Mouse (Mus musculus): Measurements from ENCODE around the gene Slc43a1. TPM values are rescaled to one million over a fixed set of nuclear protein-coding genes. Genes with fewer than 3 reads are reported as not detected.

Gene Slc43a1
- polyA plus RNA-seq, 1 experiment from 2014 or later: 2.4 TPM

DNA sequence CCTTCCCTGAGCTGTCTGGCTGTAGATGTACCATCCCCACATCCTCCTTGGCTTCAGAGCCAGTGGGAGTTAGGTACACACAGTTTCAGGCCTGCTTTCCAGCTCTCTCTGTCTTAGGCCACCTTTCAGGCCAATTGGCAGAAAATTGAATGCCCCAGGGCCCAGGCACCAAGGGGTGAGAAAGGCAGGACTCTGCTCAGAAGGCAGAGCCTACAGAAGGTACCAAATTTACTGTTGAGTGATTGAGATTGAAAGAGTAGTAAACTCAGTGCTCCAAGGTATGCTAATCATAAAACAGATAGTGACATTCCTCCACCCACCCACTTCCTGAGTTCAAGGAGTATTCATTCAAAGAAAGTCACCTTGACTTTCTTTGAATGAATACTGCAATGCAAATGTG lies 29.3 kb upstream of the Slc43a1 start:
- H3K4me2 ChIP-seq: no peak overlapping the region
- no peaks in the 10 kb centered on the region for H3K9me3 ChIP-seq
- no peak overlapping the region for H3K9ac ChIP-seq
- H3K4me1 ChIP-seq (replicated peaks): peaks cover 5% of the 10 kb centered on the region; the same call in 1 of the 2 replicates
- H3K4me3 ChIP-seq: no peak overlapping the region
- no peak for ATAC-seq (ENCODE audit: low FRiP score, low read depth)
- H3K27me3 ChIP-seq: no peaks in the 10 kb centered on the region
- H3K36me3 ChIP-seq: no peaks in the 10 kb centered on the region
- H3K27ac ChIP-seq (replicated peaks): no peak overlapping the region

DNA sequence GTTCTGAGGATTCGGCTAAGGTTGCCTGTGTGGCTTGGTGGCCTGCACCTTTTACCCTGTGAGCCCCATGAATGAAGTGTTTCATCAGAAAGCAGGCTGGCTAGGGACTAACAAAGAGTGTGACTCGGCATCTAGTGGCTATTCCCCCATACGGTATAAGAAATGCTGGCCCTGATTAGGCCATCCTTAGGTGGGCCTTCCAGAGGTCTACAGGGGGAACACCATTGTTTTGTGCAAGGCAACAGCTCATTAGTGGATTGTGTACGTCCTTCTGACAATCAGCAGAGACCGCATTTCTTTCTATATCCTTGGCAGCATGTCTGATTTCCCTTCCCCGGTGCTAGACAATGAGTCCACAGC lies 28.1 kb upstream of the Slc43a1 start:
- no peak overlapping the region for H3K9ac ChIP-seq
- no peaks in the 10 kb centered on the region for H3K27me3 ChIP-seq
- no peaks in the 10 kb centered on the region for H3K9me3 ChIP-seq
- no peak overlapping the region for H3K4me3 ChIP-seq
- H3K4me1 ChIP-seq (replicated peaks): peaks cover 5% of the 10 kb centered on the region; the same call in 1 of the 2 replicates
- WGBS: 80% methylated on average over 6 of the region's 6 CpGs
- H3K27ac ChIP-seq (replicated peaks): no peak overlapping the region
- peak overlapping the region; percentile 56; the same call in 1 of the 2 replicates for H3K4me2 ChIP-seq
- no peak for ATAC-seq (ENCODE audit: low FRiP score, low read depth)
- no peaks in the 10 kb centered on the region for H3K36me3 ChIP-seq

DNA sequence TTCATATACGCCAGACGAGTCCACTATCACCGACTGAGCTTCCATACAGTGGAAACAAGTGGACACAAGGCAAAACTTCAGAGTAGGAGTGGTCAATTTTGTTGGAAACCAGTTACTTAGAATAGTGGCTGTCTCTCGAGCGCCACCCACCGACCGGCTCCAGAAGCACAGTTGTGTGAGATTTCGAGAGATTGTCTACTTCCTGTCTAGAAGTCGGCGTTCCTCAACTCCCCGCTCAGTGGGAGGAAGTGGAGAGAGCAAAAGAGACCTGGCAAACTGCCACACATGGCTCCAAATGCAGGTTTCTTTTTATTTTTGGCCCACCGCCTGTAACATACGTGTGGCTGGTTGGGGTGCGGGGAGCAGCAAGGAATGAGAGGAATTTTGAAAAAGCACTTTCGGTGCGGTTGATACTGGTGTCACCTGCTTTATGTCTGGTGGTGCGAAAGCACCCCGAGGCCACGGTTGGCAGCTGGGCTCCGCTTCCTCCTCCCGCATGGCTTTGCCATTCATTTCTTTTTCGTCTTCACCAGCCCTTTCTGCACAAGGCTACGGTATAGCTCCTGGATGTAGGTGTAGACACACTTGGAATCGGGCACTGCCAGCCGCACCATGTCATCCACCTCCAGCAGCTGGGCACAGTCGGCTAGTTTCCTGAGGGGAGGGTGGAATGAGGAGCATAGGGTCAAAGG lies 27.6 kb upstream of the Slc43a1 start:
- H3K4me1 ChIP-seq (replicated peaks): peaks cover 5% of the 10 kb centered on the region; the same call in 1 of the 2 replicates
- H3K36me3 ChIP-seq: no peaks in the 10 kb centered on the region
- no peaks in the 10 kb centered on the region for H3K9me3 ChIP-seq
- H3K4me2 ChIP-seq: peak overlapping the region; percentile 56
- no peaks in the 10 kb centered on the region for H3K27me3 ChIP-seq
- H3K27ac ChIP-seq (replicated peaks): 0 out of 2 replicates have a peak overlapping the region, but pooled peaks have one; percentile 4
- 0 out of 2 replicates have a peak overlapping the region, but pooled peaks have one; percentile 10 for H3K9ac ChIP-seq
- H3K4me3 ChIP-seq: peak overlapping the region; percentile 21
- 36% methylated on average over 26 of the region's 26 CpGs for WGBS
- peak; percentile 68 for ATAC-seq (ENCODE audit: low FRiP score, low read depth)

DNA sequence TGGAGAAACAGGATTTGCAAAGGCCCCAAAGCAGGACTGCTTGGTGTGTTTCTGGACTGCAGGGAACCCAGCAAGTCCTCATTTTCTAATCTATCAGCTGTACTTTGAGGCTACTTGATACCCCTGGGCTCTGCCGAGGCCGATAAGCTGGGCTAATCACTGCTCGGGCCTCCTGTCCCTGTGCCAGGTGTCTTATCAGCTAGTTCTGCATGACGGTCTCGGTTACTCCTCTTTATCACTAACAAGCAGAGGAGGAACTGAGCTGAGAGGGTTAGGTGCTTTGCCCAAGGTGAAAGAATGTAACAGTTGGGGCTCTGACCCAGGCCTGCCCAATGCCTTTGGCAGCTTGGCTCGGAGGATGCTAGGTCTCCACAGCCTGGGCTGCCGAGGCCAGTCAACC lies 26.8 kb upstream of the Slc43a1 start:
- WGBS: 91% methylated on average over 7 of the region's 7 CpGs
- Histone ChIP-seq H3K36me3 (no peaks in the 10 kb centered on the region), H3K4me1 (replicated peaks) (peaks cover 5% of the 10 kb centered on the region; the same call in 1 of the 2 replicates), H3K4me3 (no peak overlapping the region), H3K9me3 (no peaks in the 10 kb centered on the region), H3K27me3 (no peaks in the 10 kb centered on the region), H3K4me2 (no peak overlapping the region), H3K27ac (replicated peaks) (no peak overlapping the region), H3K9ac (no peak overlapping the region)
- 0 out of 2 replicates have a peak, but pooled peaks have one; percentile 30 for ATAC-seq (ENCODE audit: low FRiP score, low read depth)

DNA sequence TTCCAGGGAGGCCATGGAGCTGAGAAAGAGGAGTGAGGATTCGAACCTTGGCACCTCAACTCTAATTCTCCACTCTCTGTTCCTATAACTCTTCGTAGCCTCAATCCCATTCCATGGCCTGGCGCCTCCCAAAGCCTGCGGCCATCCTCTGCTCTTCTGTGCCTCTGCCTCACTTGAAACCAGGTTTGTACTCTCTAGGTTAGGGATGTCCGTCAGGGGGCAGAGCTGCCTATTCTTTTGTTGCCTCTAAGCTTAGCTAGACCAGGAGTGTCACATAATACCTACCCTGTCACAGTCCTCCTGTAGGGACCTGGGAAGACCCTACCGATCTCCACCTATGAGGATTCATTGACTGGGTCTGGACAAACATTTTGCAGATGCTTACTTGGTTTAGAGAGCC lies 26.0 kb upstream of the Slc43a1 start:
- Histone ChIP-seq H3K36me3 (no peaks in the 10 kb centered on the region), H3K9ac (no peak overlapping the region), H3K4me1 (replicated peaks) (peaks cover 5% of the 10 kb centered on the region; the same call in 1 of the 2 replicates), H3K4me2 (no peak overlapping the region), H3K9me3 (no peaks in the 10 kb centered on the region), H3K27ac (replicated peaks) (no peak overlapping the region), H3K4me3 (no peak overlapping the region), H3K27me3 (no peaks in the 10 kb centered on the region)
- 82% methylated on average over 6 of the region's 6 CpGs for WGBS
- no peak for ATAC-seq (ENCODE audit: low FRiP score, low read depth)

DNA sequence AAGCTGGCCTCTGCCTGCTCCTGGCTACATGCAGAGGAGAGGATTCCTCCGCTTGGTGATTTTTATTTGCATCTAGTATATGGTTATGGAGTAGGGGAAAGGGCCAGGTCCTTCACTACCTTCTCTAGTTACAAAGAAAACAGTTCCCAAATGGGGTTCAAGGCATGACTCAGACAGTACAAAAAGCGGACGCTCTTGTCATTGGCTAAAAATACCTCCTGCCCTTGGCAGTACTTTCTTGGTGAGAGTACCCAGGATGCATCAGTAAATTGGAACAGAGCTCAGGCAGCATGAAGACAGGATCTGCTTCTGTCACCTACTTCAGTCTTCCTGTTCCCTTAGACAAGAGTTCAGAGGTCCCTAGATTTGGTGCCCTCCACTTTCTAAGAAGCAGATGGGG lies 18.8 kb upstream of the Slc43a1 start:
- Histone ChIP-seq H3K9ac (no peak overlapping the region), H3K27ac (replicated peaks) (no peak overlapping the region), H3K27me3 (peaks cover 7% of the 10 kb centered on the region; the same call in 1 of the 2 replicates), H3K9me3 (no peaks in the 10 kb centered on the region), H3K4me1 (replicated peaks) (no peaks in the 10 kb centered on the region), H3K4me3 (no peak overlapping the region), H3K36me3 (no peaks in the 10 kb centered on the region), H3K4me2 (no peak overlapping the region)
- ATAC-seq (ENCODE audit: low FRiP score, low read depth): no peak
- 80% methylated on average over 3 of the region's 3 CpGs for WGBS

DNA sequence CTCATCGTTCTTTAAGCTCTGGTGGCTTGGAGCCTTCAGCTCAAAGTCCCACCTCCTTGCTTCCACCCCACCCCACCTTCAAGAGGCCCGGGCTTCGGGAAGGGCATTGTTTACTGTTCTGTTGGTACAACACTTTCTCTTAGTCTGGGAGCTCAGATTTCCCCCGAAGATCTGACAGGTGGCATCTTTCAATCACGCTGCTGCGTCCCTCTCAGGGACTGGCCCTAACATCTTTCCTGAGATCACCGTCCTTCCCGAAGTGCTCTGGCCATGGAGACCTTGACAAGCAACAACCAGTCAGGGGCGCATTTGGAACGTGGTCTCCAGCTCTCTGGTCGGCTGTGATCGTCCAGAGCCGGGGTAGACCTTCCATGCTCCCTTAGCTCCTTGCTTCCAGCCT lies 16.1 kb upstream of the Slc43a1 start, which contains the start of gene Smtnl1:
Gene Smtnl1 (minus strand): TSS at position 101 of the 400 bp plus-strand sequence.
- 70% methylated on average over 13 of the region's 13 CpGs for WGBS
- Histone ChIP-seq H3K4me2 (no peak within 1 kb of the TSS), H3K4me1 (replicated peaks) (peaks cover 6% of the 10 kb centered on the region), H3K9ac (no peak within 1 kb of the TSS), H3K27me3 (peaks cover 10% of the 10 kb centered on the region; the same call in 1 of the 2 replicates), H3K9me3 (no peaks in the 10 kb centered on the region), H3K27ac (replicated peaks) (no peak within 1 kb of the TSS), H3K36me3 (no peaks in the 10 kb centered on the region), H3K4me3 (no peak within 1 kb of the TSS)
- no peak for ATAC-seq (ENCODE audit: low FRiP score, low read depth)

DNA sequence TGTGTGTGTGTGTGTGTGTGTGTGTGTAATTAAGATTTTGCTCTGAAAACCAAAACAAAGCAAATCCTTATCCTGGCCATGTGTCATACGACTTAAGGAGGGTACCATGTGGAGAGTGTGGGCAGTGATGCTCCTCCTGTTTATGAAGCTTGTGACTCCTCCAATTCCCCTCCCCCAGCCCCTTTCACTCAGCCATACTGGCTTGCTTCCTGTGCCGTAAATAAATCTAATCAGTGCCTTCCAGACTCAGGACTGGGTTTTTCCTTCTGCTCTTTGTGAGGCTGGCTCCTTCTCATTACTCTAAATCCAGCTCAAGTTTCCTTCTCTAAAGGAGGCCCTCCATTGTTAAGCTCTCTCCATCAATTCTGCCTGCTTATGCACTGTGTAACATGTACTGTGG lies 15.4 kb upstream of the Slc43a1 start:
- H3K4me2 ChIP-seq: no peak overlapping the region
- peaks cover 10% of the 10 kb centered on the region; the same call in 1 of the 2 replicates for H3K27me3 ChIP-seq
- WGBS: 59% methylated on average over 2 of the region's 2 CpGs
- peaks cover 12% of the 10 kb centered on the region for H3K4me1 ChIP-seq (replicated peaks)
- H3K4me3 ChIP-seq: no peak overlapping the region
- H3K27ac ChIP-seq (replicated peaks): no peak overlapping the region
- no peak for ATAC-seq (ENCODE audit: low FRiP score, low read depth)
- no peaks in the 10 kb centered on the region for H3K36me3 ChIP-seq
- H3K9ac ChIP-seq: no peak overlapping the region
- no peaks in the 10 kb centered on the region for H3K9me3 ChIP-seq

DNA sequence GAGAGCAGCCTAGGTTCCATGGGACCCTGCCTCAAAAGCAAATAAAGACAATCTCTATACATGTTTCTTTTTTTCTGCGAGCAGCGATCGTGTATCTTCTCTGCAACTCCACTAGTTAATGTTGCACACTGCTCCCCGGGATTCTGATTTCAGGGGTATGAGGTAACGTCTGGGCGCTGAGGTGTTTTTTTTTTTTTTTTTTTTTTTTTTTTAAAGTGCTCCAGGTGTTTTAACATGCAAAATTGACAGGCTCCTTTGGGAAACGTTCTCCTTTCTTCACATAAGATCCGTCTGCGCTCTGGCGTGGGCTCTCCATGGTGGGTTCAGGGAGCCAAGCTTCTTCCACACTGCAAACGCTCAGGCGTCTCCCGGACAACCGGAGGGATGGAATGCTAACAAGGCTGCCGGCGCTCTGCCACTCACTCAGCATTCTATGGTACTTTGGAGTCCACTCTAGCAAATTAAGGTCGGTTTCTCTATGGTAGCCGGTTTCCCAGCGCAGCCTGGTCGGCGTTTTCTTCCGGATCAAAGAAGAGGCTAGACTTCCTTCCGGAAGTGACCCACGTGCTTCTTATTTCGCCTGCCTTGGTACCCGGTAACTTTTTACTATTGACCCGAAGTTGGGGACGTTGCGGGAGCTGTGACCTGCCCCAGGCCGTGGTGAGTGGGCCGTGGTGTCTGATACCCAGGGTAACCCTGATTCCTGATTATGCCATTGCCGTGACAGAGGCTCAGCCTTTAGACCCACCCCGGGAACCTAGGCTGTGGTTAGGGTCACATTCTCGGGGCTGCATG lies 12.0 kb upstream of the Slc43a1 start, which contains the start of gene Timm10:
Gene Timm10 (plus strand): TSS at position 510 of the 795 bp plus-strand sequence.
- peak; percentile 92 for ATAC-seq (ENCODE audit: low FRiP score, low read depth)
- Histone ChIP-seq H3K9ac (peak within 1 kb of the TSS; percentile 82), H3K9me3 (no peaks in the 10 kb centered on the region), H3K27me3 (peaks cover 8% of the 10 kb centered on the region; the same call in 1 of the 2 replicates), H3K4me2 (peak within 1 kb of the TSS; percentile 99), H3K4me3 (peak within 1 kb of the TSS; percentile 89), H3K4me1 (replicated peaks) (peaks cover 16% of the 10 kb centered on the region), H3K27ac (replicated peaks) (peak within 1 kb of the TSS; percentile 74), H3K36me3 (0 out of 2 replicates have a peak, but pooled peaks cover 6% of the 10 kb centered on the region)
- under 1% methylated on average over 34 of the region's 34 CpGs for WGBS

DNA sequence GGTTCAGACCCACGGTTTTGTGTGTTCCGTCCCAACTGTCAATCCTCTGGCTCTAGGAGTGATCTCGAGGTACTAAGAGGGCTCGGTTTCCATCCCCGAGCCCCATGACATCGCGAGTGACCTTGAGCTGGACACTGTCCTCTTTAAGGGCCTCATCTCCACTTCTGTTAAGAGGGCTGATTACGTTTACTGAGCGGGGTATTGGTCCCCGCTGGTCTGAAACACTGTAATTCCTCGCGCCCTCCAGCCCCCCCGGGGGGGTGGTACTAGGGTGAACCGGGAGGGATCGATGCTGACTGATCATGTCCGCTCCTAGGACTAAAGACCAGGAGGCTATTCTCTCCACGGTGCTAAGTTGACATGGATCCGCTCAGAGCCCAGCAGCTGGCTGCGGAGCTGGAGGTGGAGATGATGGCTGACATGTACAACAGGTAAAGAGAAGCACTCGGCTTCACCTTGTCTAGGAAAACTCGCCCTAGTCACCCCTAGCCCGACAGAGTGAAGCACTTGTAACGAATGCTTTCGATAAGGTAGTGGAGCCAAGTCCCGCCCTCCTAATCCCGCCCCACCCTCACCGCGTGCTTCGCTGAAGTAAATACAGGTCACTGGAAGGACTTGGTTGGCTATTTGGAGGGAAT lies 11.2 kb upstream of the Slc43a1 start:
- peak overlapping the region; percentile 99 for H3K4me2 ChIP-seq
- H3K27me3 ChIP-seq: 0 out of 2 replicates have a peak, but pooled peaks cover 6% of the 10 kb centered on the region
- H3K9ac ChIP-seq: peak overlapping the region; percentile 82
- H3K9me3 ChIP-seq: no peaks in the 10 kb centered on the region
- peak; percentile 31 for ATAC-seq (ENCODE audit: low FRiP score, low read depth)
- peaks cover 19% of the 10 kb centered on the region for H3K4me1 ChIP-seq (replicated peaks)
- no peak overlapping the region for H3K27ac ChIP-seq (replicated peaks)
- 1% methylated on average over 29 of the region's 29 CpGs for WGBS
- H3K36me3 ChIP-seq: 0 out of 2 replicates have a peak, but pooled peaks cover 6% of the 10 kb centered on the region
- H3K4me3 ChIP-seq: peak overlapping the region; percentile 89

DNA sequence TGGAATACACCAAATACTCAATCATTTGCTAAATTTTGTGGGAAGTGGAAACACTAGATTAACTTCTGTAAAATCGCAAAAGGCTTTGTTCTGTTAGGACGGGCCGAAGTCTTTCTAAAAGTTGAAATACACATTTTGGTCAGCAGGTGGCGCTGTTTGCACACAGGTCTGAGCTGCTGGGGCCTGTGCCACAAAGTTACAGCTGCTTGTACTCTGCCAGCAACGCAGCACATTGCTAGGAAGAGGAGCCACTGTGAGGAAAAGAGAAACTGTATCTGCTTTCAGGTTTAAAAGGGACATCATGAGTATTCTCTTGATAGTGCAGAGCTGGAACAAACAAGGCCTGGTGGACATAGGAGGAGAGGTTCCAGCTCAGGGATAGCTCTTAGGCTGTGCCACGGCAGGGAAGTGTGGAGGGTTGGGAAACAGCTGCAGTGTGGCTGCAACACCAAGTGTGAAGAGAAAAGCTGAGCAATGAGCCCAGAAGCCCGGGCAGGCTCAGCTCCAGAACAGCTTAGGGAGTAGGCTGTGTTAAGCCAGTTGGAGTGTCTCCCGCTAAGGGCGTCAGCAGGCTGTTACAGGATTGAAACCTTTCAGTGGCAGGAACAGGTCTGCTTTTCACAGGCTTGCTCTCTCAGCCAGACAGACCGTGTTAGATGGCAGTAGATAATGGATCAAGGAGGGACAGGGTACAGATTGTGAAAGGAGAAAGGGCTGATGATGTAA lies 6.8 kb upstream of the Slc43a1 start:
- ATAC-seq (ENCODE audit: low FRiP score, low read depth): peak; percentile 71
- 33% methylated on average over 10 of the region's 10 CpGs for WGBS
- no peak overlapping the region for H3K9ac ChIP-seq
- no peaks in the 10 kb centered on the region for H3K9me3 ChIP-seq
- 0 out of 2 replicates have a peak, but pooled peaks cover 6% of the 10 kb centered on the region for H3K36me3 ChIP-seq
- H3K27me3 ChIP-seq: peaks cover 2% of the 10 kb centered on the region; the same call in 1 of the 2 replicates
- peaks cover 16% of the 10 kb centered on the region for H3K4me1 ChIP-seq (replicated peaks)
- no peak overlapping the region for H3K4me2 ChIP-seq
- no peak overlapping the region for H3K27ac ChIP-seq (replicated peaks)
- H3K4me3 ChIP-seq: no peak overlapping the region

All from hindbrain, embryonic 15.5 days (tissue).